Mouse (Mus musculus): ENCODE data around the gene Myh9. TPM values are rescaled to one million over a fixed set of nuclear protein-coding genes. Genes with fewer than 3 reads are reported as not detected.
A peak's percentile ranks its signal among the peaks of the same experiment; 100 is the strongest.

Gene Myh9
- polyA plus RNA-seq, 1 experiment from 2014 or later = 14.6 TPM

DNA sequence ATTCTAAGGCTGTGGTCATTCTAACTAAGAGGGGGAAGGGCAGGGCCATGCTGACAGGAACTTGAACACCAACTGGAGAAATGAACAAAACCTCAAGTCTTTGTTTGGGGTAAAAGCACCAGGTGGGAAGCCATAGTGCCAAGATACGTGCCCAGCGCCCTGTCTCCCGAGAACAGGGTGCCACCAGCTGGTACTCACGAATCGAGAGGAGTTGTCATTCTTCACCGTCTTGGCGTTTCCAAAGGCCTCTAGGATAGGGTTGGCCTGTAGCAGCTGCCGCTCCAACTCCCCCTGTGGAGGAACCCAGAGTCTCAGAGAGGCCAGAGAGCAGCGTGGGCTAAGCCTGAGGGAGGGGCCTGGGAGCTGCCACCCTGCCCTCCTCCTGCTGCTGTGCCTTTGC, 49.9 kb downstream of the Myh9 start:
- Histone ChIP-seq H3K4me2 (replicated peaks) (no peak overlapping the region), H3K36me3 (replicated peaks; ENCODE audit: control insufficient read depth, insufficient read depth) (peaks cover 47% of the 10 kb centered on the region), H3K9me3 (ENCODE audit: control insufficient read depth, low read length) (no peaks in the 10 kb centered on the region), H3K4me3 (replicated peaks; ENCODE audit: low read length) (no peak overlapping the region), H3K9ac (no peak overlapping the region), H3K27me3 (ENCODE audit: control insufficient read depth, insufficient read depth, low read length) (no peaks in the 10 kb centered on the region), H3K27ac (no peak overlapping the region), H3K4me1 (replicated peaks; ENCODE audit: control insufficient read depth, insufficient read depth, low read length) (no peaks in the 10 kb centered on the region)
- DNase-seq (ENCODE audit: low spot score) (no peak), ATAC-seq (ENCODE audit: low FRiP score) (no peak)
- 80% methylated on average over 9 of the region's 9 CpGs for WGBS

GRCm38 (mm10) chr15:77790656-77791405, 51.1 kb downstream of the Myh9 start:
- Histone ChIP-seq H3K9ac (no peak overlapping the region), H3K4me1 (replicated peaks; ENCODE audit: control insufficient read depth, insufficient read depth, low read length) (no peaks in the 10 kb centered on the region), H3K4me2 (replicated peaks) (no peak overlapping the region), H3K4me3 (replicated peaks; ENCODE audit: low read length) (no peak overlapping the region), H3K36me3 (replicated peaks; ENCODE audit: control insufficient read depth, insufficient read depth) (peaks cover 59% of the 10 kb centered on the region), H3K9me3 (ENCODE audit: control insufficient read depth, low read length) (no peaks in the 10 kb centered on the region), H3K27ac (no peak overlapping the region), H3K27me3 (ENCODE audit: control insufficient read depth, insufficient read depth, low read length) (no peaks in the 10 kb centered on the region)
- DNase-seq (ENCODE audit: low spot score) = no peak
- WGBS = 87% methylated on average over 21 of the region's 21 CpGs
- ATAC-seq (ENCODE audit: low FRiP score) = no peak

- ATAC-seq (ENCODE audit: low FRiP score) (no peak), DNase-seq (ENCODE audit: low spot score) (no peak)
- H3K9me3 ChIP-seq (ENCODE audit: control insufficient read depth, low read length) = no peaks in the 10 kb centered on the region
- peaks cover 75% of the 10 kb centered on the region for H3K36me3 ChIP-seq (replicated peaks; ENCODE audit: control insufficient read depth, insufficient read depth)
- no peak overlapping the region for H3K4me2 ChIP-seq (replicated peaks)
- H3K4me3 ChIP-seq (replicated peaks; ENCODE audit: low read length) = no peak overlapping the region
- H3K27ac ChIP-seq = no peak overlapping the region
- no peaks in the 10 kb centered on the region for H3K4me1 ChIP-seq (replicated peaks; ENCODE audit: control insufficient read depth, insufficient read depth, low read length)
- 84% methylated on average over 3 of the region's 3 CpGs for WGBS
- H3K9ac ChIP-seq = no peak overlapping the region
- no peaks in the 10 kb centered on the region for H3K27me3 ChIP-seq (ENCODE audit: control insufficient read depth, insufficient read depth, low read length)
These were observed 52.8 kb downstream of the Myh9 start for GRCm38 (mm10) chr15:77789186-77789585.

- no peaks in the 10 kb centered on the region for H3K9me3 ChIP-seq (ENCODE audit: control insufficient read depth, low read length)
- WGBS = 84% methylated on average over 6 of the region's 6 CpGs
- peaks cover 79% of the 10 kb centered on the region for H3K36me3 ChIP-seq (replicated peaks; ENCODE audit: control insufficient read depth, insufficient read depth)
- H3K4me2 ChIP-seq (replicated peaks) = no peak overlapping the region
- no peaks in the 10 kb centered on the region for H3K4me1 ChIP-seq (replicated peaks; ENCODE audit: control insufficient read depth, insufficient read depth, low read length)
- H3K4me3 ChIP-seq (replicated peaks; ENCODE audit: low read length) = no peak overlapping the region
- ATAC-seq (ENCODE audit: low FRiP score) = no peak
- H3K9ac ChIP-seq = no peak overlapping the region
- no peaks in the 10 kb centered on the region for H3K27me3 ChIP-seq (ENCODE audit: control insufficient read depth, insufficient read depth, low read length)
- no peak overlapping the region for H3K27ac ChIP-seq
- no peak for DNase-seq (ENCODE audit: low spot score)
These were observed 53.6 kb downstream of the Myh9 start for GRCm38 (mm10) chr15:77788356-77788755.

- Histone ChIP-seq H3K9me3 (ENCODE audit: control insufficient read depth, low read length) (no peaks in the 10 kb centered on the region), H3K9ac (no peak overlapping the region), H3K27me3 (ENCODE audit: control insufficient read depth, insufficient read depth, low read length) (no peaks in the 10 kb centered on the region), H3K4me3 (replicated peaks; ENCODE audit: low read length) (no peak overlapping the region), H3K4me1 (replicated peaks; ENCODE audit: control insufficient read depth, insufficient read depth, low read length) (no peaks in the 10 kb centered on the region), H3K36me3 (replicated peaks; ENCODE audit: control insufficient read depth, insufficient read depth) (peaks cover 92% of the 10 kb centered on the region), H3K4me2 (replicated peaks) (no peak overlapping the region), H3K27ac (no peak overlapping the region)
- DNase-seq (ENCODE audit: low spot score) = no peak
- WGBS = 91% methylated on average over 1 of the region's 1 CpGs
- no peak for ATAC-seq (ENCODE audit: low FRiP score)
These were observed 56.2 kb downstream of the Myh9 start for GRCm38 (mm10) chr15:77785807-77786206.

DNA sequence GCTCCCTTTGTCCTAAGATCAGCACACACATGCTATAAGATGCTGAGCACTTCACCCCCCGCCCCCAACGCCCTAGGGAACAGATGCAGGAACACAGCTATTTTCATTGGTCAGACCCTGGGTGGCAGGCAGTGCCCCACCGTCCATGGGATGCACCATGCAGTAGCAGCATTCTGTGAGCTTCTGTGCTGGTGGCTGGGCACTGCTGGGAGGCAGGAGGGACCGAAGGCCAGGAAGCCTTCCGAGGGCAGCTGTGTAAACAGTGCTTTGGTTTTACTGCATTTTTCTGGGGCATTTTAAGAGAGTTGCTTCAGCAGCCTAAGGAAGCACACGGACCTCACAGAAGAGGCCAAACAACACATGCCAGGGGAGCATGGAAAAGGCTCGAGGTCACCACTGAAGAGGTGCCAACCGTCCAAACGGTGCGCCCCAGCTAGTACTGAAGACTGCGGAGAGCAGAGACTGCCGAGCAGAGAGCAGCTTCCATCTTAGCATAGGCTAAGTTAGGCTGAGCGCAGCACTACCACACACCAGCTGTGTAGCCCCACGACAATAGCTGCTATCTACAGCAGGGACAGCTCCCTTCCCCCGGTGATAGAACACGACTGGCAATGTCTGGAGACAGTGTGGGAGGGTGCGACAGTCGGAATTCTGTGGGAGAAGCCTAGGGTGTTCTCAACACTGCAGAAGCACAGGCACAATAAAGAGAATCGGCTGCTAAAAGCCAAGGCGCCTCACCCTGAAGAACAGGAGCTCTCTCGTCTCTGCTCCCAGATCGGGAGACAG, 57.7 kb downstream of the Myh9 start:
- no peak for ATAC-seq (ENCODE audit: low FRiP score)
- Histone ChIP-seq H3K9ac (no peak overlapping the region), H3K36me3 (replicated peaks; ENCODE audit: control insufficient read depth, insufficient read depth) (peaks cover 92% of the 10 kb centered on the region), H3K27ac (no peak overlapping the region), H3K27me3 (ENCODE audit: control insufficient read depth, insufficient read depth, low read length) (no peaks in the 10 kb centered on the region), H3K4me3 (replicated peaks; ENCODE audit: low read length) (no peak overlapping the region), H3K9me3 (ENCODE audit: control insufficient read depth, low read length) (no peaks in the 10 kb centered on the region), H3K4me2 (replicated peaks) (no peak overlapping the region), H3K4me1 (replicated peaks; ENCODE audit: control insufficient read depth, insufficient read depth, low read length) (no peaks in the 10 kb centered on the region)
- 81% methylated on average over 22 of the region's 22 CpGs for WGBS
- no peak for DNase-seq (ENCODE audit: low spot score)

DNA sequence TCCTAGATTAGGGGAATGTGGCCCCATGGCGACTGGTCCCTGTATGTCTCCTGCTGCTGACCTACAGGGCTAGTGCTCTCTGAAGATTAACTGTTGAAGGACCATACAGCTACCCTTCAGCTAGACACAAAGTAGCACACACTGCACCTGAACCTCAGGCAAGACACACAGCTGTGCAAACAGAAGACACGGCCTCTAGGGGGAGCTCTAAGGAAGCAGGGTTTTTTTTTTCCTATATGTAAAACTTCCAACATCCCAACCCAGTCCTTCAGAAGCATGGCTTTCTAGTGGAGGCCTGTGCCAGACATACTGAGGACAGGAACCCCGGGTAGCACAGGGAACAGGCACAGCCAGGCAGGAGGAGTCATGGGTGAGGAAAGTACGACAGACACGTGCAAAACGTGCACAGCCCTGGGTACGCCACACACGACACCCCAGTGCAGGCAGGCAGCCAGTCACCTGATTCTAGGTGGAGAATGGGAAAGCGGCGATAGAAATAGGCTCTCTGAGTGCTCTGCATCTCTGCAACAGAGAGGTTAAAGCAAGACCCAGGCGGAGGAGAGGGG, 59.4 kb downstream of the Myh9 start:
- WGBS = 87% methylated on average over 11 of the region's 11 CpGs
- no peak for DNase-seq (ENCODE audit: low spot score)

GRCm38 (mm10) chr15:77775186-77775963, 66.6 kb downstream of the Myh9 start:
- Histone ChIP-seq H3K9ac (no peak overlapping the region), H3K4me3 (replicated peaks; ENCODE audit: low read length) (no peak overlapping the region), H3K36me3 (replicated peaks; ENCODE audit: control insufficient read depth, insufficient read depth) (peaks cover 88% of the 10 kb centered on the region), H3K27me3 (ENCODE audit: control insufficient read depth, insufficient read depth, low read length) (no peaks in the 10 kb centered on the region), H3K9me3 (ENCODE audit: control insufficient read depth, low read length) (no peaks in the 10 kb centered on the region), H3K4me2 (replicated peaks) (no peak overlapping the region), H3K4me1 (replicated peaks; ENCODE audit: control insufficient read depth, insufficient read depth, low read length) (no peaks in the 10 kb centered on the region), H3K27ac (no peak overlapping the region)
- ATAC-seq (ENCODE audit: low FRiP score) (no peak), DNase-seq (ENCODE audit: low spot score) (peak; percentile 77)
- 73% methylated on average over 20 of the region's 20 CpGs for WGBS

More for the DNA sequence above, 59.4 kb downstream of the Myh9 start:
- H3K27ac ChIP-seq = no peak overlapping the region
- no peak for ATAC-seq (ENCODE audit: low FRiP score)
- H3K36me3 ChIP-seq (replicated peaks; ENCODE audit: control insufficient read depth, insufficient read depth) = peaks cover 88% of the 10 kb centered on the region
- no peak overlapping the region for H3K4me2 ChIP-seq (replicated peaks)
- no peaks in the 10 kb centered on the region for H3K27me3 ChIP-seq (ENCODE audit: control insufficient read depth, insufficient read depth, low read length)
- H3K9ac ChIP-seq = no peak overlapping the region
- no peak overlapping the region for H3K4me3 ChIP-seq (replicated peaks; ENCODE audit: low read length)
- no peaks in the 10 kb centered on the region for H3K9me3 ChIP-seq (ENCODE audit: control insufficient read depth, low read length)
- H3K4me1 ChIP-seq (replicated peaks; ENCODE audit: control insufficient read depth, insufficient read depth, low read length) = no peaks in the 10 kb centered on the region

DNA sequence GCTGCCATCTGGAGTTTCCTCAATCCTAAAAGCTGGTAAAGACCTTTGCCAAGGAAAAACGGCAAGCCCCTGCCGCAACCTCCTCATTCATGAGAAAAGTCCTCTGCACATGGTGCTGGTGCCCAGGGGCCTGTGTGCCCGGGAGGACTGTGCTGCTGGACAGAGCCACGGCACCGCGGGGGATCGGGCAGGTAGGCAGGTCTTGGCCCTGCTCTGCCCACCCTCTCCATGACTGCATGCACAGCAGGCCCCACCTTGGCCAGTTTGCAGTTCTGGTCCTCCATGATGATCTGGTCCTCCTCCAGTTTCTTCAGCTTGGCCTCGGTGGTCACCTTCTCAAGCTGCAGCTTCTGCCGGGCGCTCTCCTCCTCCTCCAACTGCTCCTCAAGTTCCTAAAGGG, 67.7 kb downstream of the Myh9 start:
- no peak for ATAC-seq (ENCODE audit: low FRiP score)
- 98% methylated on average over 10 of the region's 10 CpGs for WGBS
- no peak overlapping the region for H3K4me3 ChIP-seq (replicated peaks; ENCODE audit: low read length)

More for the DNA sequence above, 67.7 kb downstream of the Myh9 start:
- no peak overlapping the region for H3K9ac ChIP-seq
- H3K36me3 ChIP-seq (replicated peaks; ENCODE audit: control insufficient read depth, insufficient read depth) = peaks cover 88% of the 10 kb centered on the region
- no peaks in the 10 kb centered on the region for H3K4me1 ChIP-seq (replicated peaks; ENCODE audit: control insufficient read depth, insufficient read depth, low read length)
- no peak overlapping the region for H3K4me2 ChIP-seq (replicated peaks)
- H3K9me3 ChIP-seq (ENCODE audit: control insufficient read depth, low read length) = no peaks in the 10 kb centered on the region
- H3K27me3 ChIP-seq (ENCODE audit: control insufficient read depth, insufficient read depth, low read length) = no peaks in the 10 kb centered on the region
- no peak for DNase-seq (ENCODE audit: low spot score)
- no peak overlapping the region for H3K27ac ChIP-seq

All from hindbrain, embryonic 14.5 days (tissue).